Mouse (Mus musculus) kidney, postnatal 0 days (tissue): Measurements from ENCODE around the gene Cldn24. TPM values are rescaled to one million over a fixed set of nuclear protein-coding genes. Genes with fewer than 3 reads are reported as not detected.

Experiments used
- ATAC-seq: fragments of 200-750 bp; cut with Nextera tagmentation; replicated peaks from 2 replicates; pipeline ENCODE4 v1.8.0; 2017; ENCODE audit warnings: low read depth, moderate number of reproducible peaks, moderate TSS enrichment, moderate library complexity; ENCODE audit not compliant: low FRiP score
- DNase-seq: peaks from one replicate; pipeline ENCODE4 v3.0.0-alpha.2; 2016; ENCODE audit warnings: low spot score
- H3K27ac ChIP-seq: fragments of 300-500 bp; sonication (generic); 2 replicates; pipeline ENCODE4 v1.5.1; 2014; ENCODE audit warnings: mild to moderate bottlenecking
- H3K27me3 ChIP-seq: fragments of 300-500 bp; sonication (generic); 2 replicates; pipeline ENCODE4 v1.6.1; 2014; ENCODE audit warnings: low read length, mixed read lengths; ENCODE audit not compliant: insufficient read depth
- H3K36me3 ChIP-seq: fragments of 300-500 bp; sonication (generic); 2 replicates; pipeline ENCODE4 v1.6.1; 2014; ENCODE audit warnings: low read length, mixed read lengths; ENCODE audit not compliant: insufficient read depth
- H3K4me1 ChIP-seq: fragments of 300-500 bp; sonication (generic); replicated peaks from 2 replicates; pipeline ENCODE4 v1.6.1; 2014; ENCODE audit warnings: antibody characterized with exemption, low read length, mixed read lengths; ENCODE audit not compliant: insufficient read depth
- H3K4me2 ChIP-seq: fragments of 300-500 bp; sonication (generic); 2 replicates; pipeline ENCODE4 v1.6.1; 2014; ENCODE audit warnings: mild to moderate bottlenecking, low read length, moderate library complexity, mixed read lengths
- H3K4me3 ChIP-seq: fragments of 300-500 bp; sonication (generic); replicated peaks from 2 replicates; pipeline ENCODE4 v1.5.1; 2014; ENCODE audit warnings: low read depth, low read length
- H3K9ac ChIP-seq: fragments of 300-500 bp; sonication (generic); 2 replicates; pipeline ENCODE4 v1.6.1; 2014; ENCODE audit warnings: low read depth, low read length
- H3K9me3 ChIP-seq: fragments of 300-500 bp; sonication (generic); replicated peaks from 2 replicates; pipeline ENCODE4 v1.6.1; 2016; ENCODE audit warnings: low read length, inconsistent platforms, mixed read lengths
- CTCF ChIP-seq: IDR thresholded peaks from 2 replicates; pipeline ENCODE4 v1.5.1; 2016; ENCODE audit warnings: antibody characterized with exemption, low read depth, mild to moderate bottlenecking, moderate library complexity
- WGBS: fragments of 180-500 bp; shearing (Covaris S2); extraction: QIAGEN DNeasy Blood & Tissue Kit; methylation state at CpG from one replicate; pipeline ENCODE4 v1.1.7; 2014; 5-methylcytosine and 5-hydroxymethylcytosine counted together
- polyA plus RNA-seq: library from polyadenylated mRNA; unstranded; fragments of >200 nt; fragmentation: Nextera tagmentation; extraction: Ambion mirVana; gene quantifications from 2 replicates; pipeline ENCODE4 v1.2.1, GENCODE M21; 2015

Gene Cldn24
- polyA plus RNA-seq, 1 experiment from 2014 or later, result not detected

DNA sequence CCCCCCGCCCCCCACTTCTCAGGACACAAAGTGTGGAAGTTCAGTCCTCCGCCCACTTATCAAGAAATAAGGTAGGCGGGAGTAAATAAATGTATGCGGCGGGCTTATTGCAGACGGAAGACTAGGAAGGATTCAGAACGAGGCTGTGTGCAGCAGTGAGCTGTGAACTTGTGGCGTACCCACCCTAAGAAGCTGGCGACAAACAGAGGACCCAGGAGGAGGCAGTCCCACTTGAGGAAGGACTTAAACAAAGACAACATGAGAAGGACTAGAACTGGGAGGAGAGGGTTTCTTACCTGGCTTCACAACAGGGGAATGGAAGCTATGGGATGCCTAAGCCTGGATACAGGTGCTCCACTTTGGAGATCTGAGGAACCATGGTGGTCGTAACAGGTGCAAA, 21.7 kb downstream of the Cldn24 start:
- H3K4me2 ChIP-seq, result no peak overlapping the region
- H3K36me3 ChIP-seq, result peaks cover 49% of the 10 kb centered on the region
- DNase-seq, result no peak
- no peaks in the 10 kb centered on the region for H3K9me3 ChIP-seq
- TF ChIP-seq CTCF, result no peak
- WGBS, result 94% methylated on average over 10 of the region's 10 CpGs
- H3K9ac ChIP-seq, result no peak overlapping the region
- ATAC-seq, result no peak
- H3K27me3 ChIP-seq, result no peaks in the 10 kb centered on the region
- no peak overlapping the region for H3K27ac ChIP-seq
- H3K4me3 ChIP-seq, result no peak overlapping the region
- H3K4me1 ChIP-seq, result no peaks in the 10 kb centered on the region

DNA sequence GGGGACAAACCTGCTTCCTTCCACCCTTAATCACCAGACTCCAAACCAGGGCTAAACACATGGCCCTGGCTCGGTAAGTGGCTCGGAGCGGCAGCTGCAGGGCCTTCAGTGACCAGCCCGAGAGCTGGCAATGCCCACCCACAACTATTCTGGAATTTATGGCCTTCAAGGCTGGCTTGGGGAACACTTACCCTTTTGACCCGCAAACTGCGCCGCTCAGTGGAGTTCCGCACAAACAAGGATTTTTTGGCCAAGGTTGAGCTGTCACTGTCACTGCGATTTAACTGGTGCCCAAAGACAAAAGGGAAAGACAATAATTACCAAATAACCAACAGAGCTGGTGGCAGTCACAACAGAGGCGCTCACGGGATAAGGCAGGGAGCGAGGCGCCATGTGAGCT, 24.0 kb downstream of the Cldn24 start:
- peak; percentile 48 for ATAC-seq

DNA sequence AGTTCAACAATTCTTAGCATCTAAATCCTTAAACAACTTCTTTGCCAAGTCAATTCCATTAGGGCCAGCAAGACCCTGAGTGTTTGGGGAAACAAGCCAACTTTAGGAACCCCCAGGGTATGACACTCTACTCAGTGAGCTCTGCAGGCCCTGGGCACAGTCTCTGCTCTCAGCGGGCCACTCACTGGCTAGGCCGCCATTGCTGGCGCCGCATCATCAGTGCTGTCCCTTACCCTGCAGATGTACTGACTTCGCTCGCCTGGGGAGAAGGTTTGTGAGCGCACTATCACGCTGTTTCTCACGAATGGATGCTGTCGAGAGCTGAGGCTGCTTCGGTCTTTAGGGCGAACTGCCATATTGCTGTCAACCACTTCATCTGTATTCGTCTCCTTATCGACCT, 25.2 kb downstream of the Cldn24 start:
- H3K27me3 ChIP-seq, result no peaks in the 10 kb centered on the region
- no peak for TF ChIP-seq CTCF
- ATAC-seq (no peak), DNase-seq (no peak)
- H3K4me3 ChIP-seq, result no peak overlapping the region
- H3K9me3 ChIP-seq, result no peaks in the 10 kb centered on the region
- no peaks in the 10 kb centered on the region for H3K4me1 ChIP-seq
- H3K4me2 ChIP-seq, result no peak overlapping the region
- H3K9ac ChIP-seq, result no peak overlapping the region
- peaks cover 47% of the 10 kb centered on the region for H3K36me3 ChIP-seq
- H3K27ac ChIP-seq, result no peak overlapping the region
- 94% methylated on average over 14 of the region's 14 CpGs for WGBS

More for the DNA sequence above, 24.0 kb downstream of the Cldn24 start:
- 47% methylated on average over 13 of the region's 13 CpGs for WGBS
- Histone ChIP-seq H3K27me3 (no peaks in the 10 kb centered on the region), H3K36me3 (peaks cover 46% of the 10 kb centered on the region), H3K4me2 (no peak overlapping the region), H3K4me1 (no peaks in the 10 kb centered on the region), H3K9me3 (no peaks in the 10 kb centered on the region), H3K9ac (no peak overlapping the region), H3K4me3 (no peak overlapping the region), H3K27ac (no peak overlapping the region)
- DNase-seq, result peak; percentile 57
- peak; percentile 5; the same call in 1 of the 2 replicates for TF ChIP-seq CTCF

DNA sequence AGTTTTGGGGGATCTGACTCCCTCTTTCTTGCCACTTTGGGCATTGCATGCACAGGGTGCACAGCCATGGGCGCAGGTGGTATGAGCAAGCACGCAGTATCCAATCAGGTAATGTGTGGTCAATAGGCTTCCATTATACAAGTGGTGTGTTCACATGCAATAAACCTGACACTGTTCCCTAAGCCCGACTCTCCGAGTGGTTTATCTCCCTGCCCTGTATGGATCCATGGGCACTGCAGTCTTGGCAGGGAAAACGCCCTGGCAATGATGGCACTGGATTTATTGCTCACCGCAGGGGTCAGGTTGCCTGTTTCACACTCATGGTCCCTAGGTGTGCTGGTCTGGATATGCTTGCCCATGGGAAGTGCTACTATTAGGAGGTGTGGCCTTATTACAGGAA, 26.0 kb downstream of the Cldn24 start:
- no peak overlapping the region for H3K4me3 ChIP-seq
- H3K27me3 ChIP-seq, result no peaks in the 10 kb centered on the region
- no peak for ATAC-seq
- no peak for DNase-seq
- peaks cover 42% of the 10 kb centered on the region for H3K36me3 ChIP-seq
- H3K27ac ChIP-seq, result no peak overlapping the region
- H3K4me1 ChIP-seq, result no peaks in the 10 kb centered on the region
- TF ChIP-seq CTCF, result no peak
- H3K9me3 ChIP-seq, result no peaks in the 10 kb centered on the region
- H3K4me2 ChIP-seq, result no peak overlapping the region
- no peak overlapping the region for H3K9ac ChIP-seq
- WGBS, result 93% methylated on average over 6 of the region's 6 CpGs

DNA sequence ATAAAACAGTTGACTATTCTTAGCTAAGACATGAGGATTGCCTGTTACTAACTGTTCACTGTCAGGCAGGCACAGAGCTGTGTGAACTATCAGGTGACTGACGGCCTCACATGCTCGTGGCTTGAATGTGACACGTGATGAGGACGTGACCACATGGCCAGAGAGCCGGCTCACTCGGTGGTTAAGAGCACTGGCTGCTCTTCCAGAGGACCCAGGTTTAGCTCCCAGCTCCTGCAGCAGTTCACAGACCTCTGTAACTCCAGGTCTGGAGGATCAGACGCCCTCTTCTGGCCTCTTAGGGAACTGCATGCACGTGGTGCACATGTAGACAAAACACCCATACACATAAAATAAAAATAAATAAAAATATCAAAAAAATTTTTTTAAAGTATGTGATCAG, 27.9 kb downstream of the Cldn24 start:
- H3K4me2 ChIP-seq, result no peak overlapping the region
- WGBS, result 86% methylated on average over 8 of the region's 8 CpGs
- H3K9me3 ChIP-seq, result no peaks in the 10 kb centered on the region
- H3K9ac ChIP-seq, result no peak overlapping the region
- no peaks in the 10 kb centered on the region for H3K4me1 ChIP-seq
- H3K36me3 ChIP-seq, result peaks cover 41% of the 10 kb centered on the region
- DNase-seq (no peak), ATAC-seq (no peak)
- H3K27me3 ChIP-seq, result no peaks in the 10 kb centered on the region
- H3K27ac ChIP-seq, result no peak overlapping the region
- peak; percentile 52; the same call in 1 of the 2 replicates for TF ChIP-seq CTCF
- no peak overlapping the region for H3K4me3 ChIP-seq

DNA sequence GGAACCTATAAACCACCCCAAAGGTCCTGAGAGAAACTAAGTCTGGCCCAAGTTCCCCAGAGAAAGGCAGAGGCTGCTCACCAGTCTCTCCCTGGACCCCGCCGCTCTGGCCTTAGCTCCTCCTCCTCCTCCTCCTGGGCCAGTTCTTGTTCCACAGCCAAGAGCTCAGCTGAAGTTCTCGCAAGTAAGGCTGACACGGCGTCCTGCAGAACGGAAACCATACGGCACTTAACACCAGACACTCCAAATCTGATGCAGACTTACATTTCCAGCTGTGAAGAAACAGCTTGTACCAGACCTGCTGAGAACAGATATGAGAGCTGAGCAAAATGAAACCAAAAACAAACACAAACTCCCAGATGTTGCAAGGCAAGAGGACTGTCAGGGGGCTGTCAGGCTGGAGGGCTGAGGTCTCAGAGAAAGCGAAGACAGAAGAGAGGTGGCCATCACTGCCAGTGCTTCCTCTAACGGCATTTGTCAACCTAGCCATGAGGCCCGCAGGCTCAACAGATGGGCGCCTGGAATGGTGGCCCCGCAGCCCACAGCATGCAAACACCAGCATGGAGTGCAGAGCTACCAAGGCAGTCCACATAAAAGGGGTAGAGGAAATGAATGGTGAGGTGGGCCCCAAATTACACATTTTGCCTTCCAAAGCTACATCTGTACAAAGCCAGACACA, 30.0 kb downstream of the Cldn24 start:
- Histone ChIP-seq H3K4me3 (no peak overlapping the region), H3K36me3 (peaks cover 51% of the 10 kb centered on the region), H3K9ac (no peak overlapping the region), H3K4me2 (peak overlapping the region; percentile 33), H3K27me3 (no peaks in the 10 kb centered on the region), H3K4me1 (no peaks in the 10 kb centered on the region), H3K9me3 (no peaks in the 10 kb centered on the region), H3K27ac (peak overlapping the region; percentile 66)
- WGBS, result 47% methylated on average over 12 of the region's 12 CpGs
- ATAC-seq (peak; percentile 27), DNase-seq (peak; percentile 88)
- no peak for TF ChIP-seq CTCF

DNA sequence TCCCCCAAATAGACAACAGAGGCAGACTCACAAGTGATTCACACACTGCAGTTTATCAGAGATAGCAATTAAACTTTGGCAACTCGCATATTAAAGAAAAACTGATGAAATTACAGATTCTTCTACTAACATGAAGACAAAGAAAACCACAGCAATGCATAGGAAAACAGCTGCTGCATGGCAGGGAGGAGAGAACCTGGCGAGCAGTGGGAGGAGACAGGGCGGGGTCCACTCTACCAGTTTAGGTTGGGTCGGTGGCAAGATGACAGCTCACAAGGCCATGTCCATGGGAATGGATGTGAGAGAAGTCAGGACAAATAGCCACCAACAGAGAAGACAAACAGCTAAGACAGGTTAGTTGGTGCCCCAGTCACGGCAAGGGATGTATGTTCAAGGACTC, 30.8 kb downstream of the Cldn24 start:
- H3K9ac ChIP-seq, result no peak overlapping the region
- no peak overlapping the region for H3K4me2 ChIP-seq
- H3K4me3 ChIP-seq, result no peak overlapping the region
- DNase-seq, result no peak
- no peaks in the 10 kb centered on the region for H3K9me3 ChIP-seq
- H3K4me1 ChIP-seq, result no peaks in the 10 kb centered on the region
- H3K27ac ChIP-seq, result peak overlapping the region; percentile 66; the same call in 1 of the 2 replicates
- H3K27me3 ChIP-seq, result no peaks in the 10 kb centered on the region
- TF ChIP-seq CTCF, result no peak
- no peak for ATAC-seq
- WGBS, result 66% methylated on average over 5 of the region's 5 CpGs
- peaks cover 48% of the 10 kb centered on the region for H3K36me3 ChIP-seq
